Mouse (Mus musculus) MEL (cell line): ENCODE results near the gene Zer1. TPM values are rescaled to one million over a fixed set of nuclear protein-coding genes. Genes with fewer than 3 reads are reported as not detected.

ENCODE experiments used
- DNase-seq: peaks from one replicate; pipeline ENCODE4 v3.0.0; 2011; ENCODE audit warnings: low read depth, low spot score
- H3K27ac ChIP-seq: 2 replicates; pipeline ENCODE4 v1.5.1; 2012; ENCODE audit warnings: low read depth, mild to moderate bottlenecking, control low read depth, low read length, moderate library complexity; ENCODE audit not compliant: control insufficient read depth
- H3K27me3 ChIP-seq, 2 experiments: fragments of 150-350 bp in 1 of 2; sonication (generic) in 1 of 2; 2 replicates each; pipeline ENCODE4 v1.6.1; 2012; ENCODE audit warnings: low read length in 2 of 2, mild to moderate bottlenecking in 2 of 2, improper control_type of control experiment in 1 of 2, moderate library complexity in 1 of 2; ENCODE audit not compliant: insufficient read depth in 2 of 2, control insufficient read depth in 1 of 2
- H3K36me3 ChIP-seq, 2 experiments: 2 replicates each; pipeline ENCODE4 v1.6.1; 2012 to 2014; ENCODE audit warnings: low read length in 2 of 2, improper control_type of control experiment in 1 of 2, inconsistent platforms in 1 of 2, mild to moderate bottlenecking in 1 of 2; ENCODE audit not compliant: insufficient read depth in 2 of 2, control insufficient read depth in 1 of 2
- H3K4me1 ChIP-seq, 2 experiments: fragments of 150-350 bp in 1 of 2; sonication (generic) in 1 of 2; 2 replicates each; pipeline ENCODE4 v1.6.1; 2012; ENCODE audit warnings: low read length in 2 of 2, improper control_type of control experiment in 1 of 2, mild to moderate bottlenecking in 1 of 2; ENCODE audit not compliant: insufficient read depth in 2 of 2, control insufficient read depth in 1 of 2
- H3K4me3 ChIP-seq, 2 experiments: fragments of 150-350 bp in 1 of 2; sonication (generic) in 1 of 2; 2 replicates each; pipeline ENCODE4 v1.5.1; 2012; ENCODE audit warnings: low read depth in 2 of 2, low read length in 2 of 2, mild to moderate bottlenecking in 2 of 2, moderate library complexity in 2 of 2, control low read depth in 1 of 2, improper control_type of control experiment in 1 of 2; ENCODE audit not compliant: control insufficient read depth in 1 of 2, insufficient read depth in 1 of 2
- H3K79me2 ChIP-seq: 2 replicates; pipeline ENCODE4 v1.6.1; 2012; ENCODE audit warnings: mild to moderate bottlenecking, low read length, moderate library complexity; ENCODE audit not compliant: control insufficient read depth, poor library complexity, insufficient read depth
- H3K9ac ChIP-seq: 2 replicates; pipeline ENCODE4 v1.6.1; 2012; ENCODE audit warnings: low read depth, mild to moderate bottlenecking, control low read depth, low read length, moderate library complexity; ENCODE audit not compliant: control insufficient read depth, poor library complexity, severe bottlenecking
- H3K9me3 ChIP-seq: fragments of 150-350 bp; sonication (generic); replicated peaks from 2 replicates; pipeline ENCODE4 v1.6.1; 2012; ENCODE audit warnings: mild to moderate bottlenecking, low read length, improper control_type of control experiment, moderate library complexity; ENCODE audit not compliant: insufficient read depth
- BHLHE40 ChIP-seq: IDR thresholded peaks from 2 replicates; pipeline ENCODE4 v1.6.1; 2012; ENCODE audit warnings: low read depth, mild to moderate bottlenecking, inconsistent platforms, low read length, improper control_type of control experiment, borderline replicate concordance
- CHD2 ChIP-seq: IDR thresholded peaks from 2 replicates; pipeline ENCODE4 v1.6.1; 2011; ENCODE audit warnings: low read length, improper control_type of control experiment
- E2F4 ChIP-seq: IDR thresholded peaks from 2 replicates; pipeline ENCODE4 v1.6.1; 2011; ENCODE audit warnings: low read depth, low read length, improper control_type of control experiment, borderline replicate concordance
- ELF1 ChIP-seq: IDR thresholded peaks from 2 replicates; pipeline ENCODE4 v1.6.1; 2014; ENCODE audit warnings: low read depth, mild to moderate bottlenecking, inconsistent platforms, low read length, improper control_type of control experiment, moderate library complexity
- EP300 ChIP-seq, 2 experiments: IDR thresholded peaks; 2 replicates each; pipeline ENCODE4 v1.6.1; 2011; ENCODE audit warnings: improper control_type of control experiment in 2 of 2, low read length in 2 of 2, low read depth in 1 of 2, mild to moderate bottlenecking in 1 of 2
- JUND ChIP-seq: IDR thresholded peaks from 2 replicates; pipeline ENCODE4 v1.6.1; 2011; ENCODE audit warnings: low read depth, mild to moderate bottlenecking, improper control_type of control experiment, low read length
- MAX ChIP-seq: IDR thresholded peaks from 2 replicates; pipeline ENCODE4 v1.6.1; 2011; ENCODE audit warnings: low read length, improper control_type of control experiment
- MEF2A ChIP-seq: IDR thresholded peaks from 2 replicates; pipeline ENCODE4 v1.6.1; 2014; ENCODE audit warnings: low read depth, mild to moderate bottlenecking, inconsistent platforms, low read length, improper control_type of control experiment; ENCODE audit not compliant: poor library complexity, insufficient replicate concordance, severe bottlenecking; ENCODE audit errors: extremely low read depth
- MXI1 ChIP-seq: IDR thresholded peaks from 2 replicates; pipeline ENCODE4 v1.6.1; 2011; ENCODE audit warnings: mild to moderate bottlenecking, low read depth, low read length, improper control_type of control experiment
- MYC ChIP-seq: IDR thresholded peaks from 2 replicates; pipeline ENCODE4 v1.6.1; 2011; ENCODE audit warnings: low read depth, mild to moderate bottlenecking, low read length, improper control_type of control experiment, moderate library complexity
- POLR2A ChIP-seq, 2 experiments: IDR thresholded peaks; 2 replicates each; pipeline ENCODE4 v1.6.1; 2011 to 2012; ENCODE audit warnings: low read length in 2 of 2, mild to moderate bottlenecking in 2 of 2, control low read depth in 1 of 2, improper control_type of control experiment in 1 of 2, low read depth in 1 of 2, moderate library complexity in 1 of 2; ENCODE audit not compliant: control insufficient read depth in 1 of 2, insufficient read depth in 1 of 2, poor library complexity in 1 of 2
- POLR2AphosphoS5 ChIP-seq: IDR thresholded peaks from 2 replicates; pipeline ENCODE4 v1.6.1; 2012; ENCODE audit warnings: low read depth, borderline replicate concordance, mild to moderate bottlenecking, inconsistent platforms, low read length, moderate library complexity, mixed read lengths
- RCOR1 ChIP-seq: IDR thresholded peaks from 2 replicates; pipeline ENCODE4 v1.6.1; 2012; ENCODE audit warnings: low read depth, mild to moderate bottlenecking, inconsistent platforms, low read length, improper control_type of control experiment
- SIN3A ChIP-seq: IDR thresholded peaks from 2 replicates; pipeline ENCODE4 v1.6.1; 2012; ENCODE audit warnings: low read length, improper control_type of control experiment, inconsistent platforms
- TAL1 ChIP-seq: IDR thresholded peaks from 2 replicates; pipeline ENCODE4 v1.6.1; 2012; ENCODE audit warnings: mild to moderate bottlenecking, inconsistent platforms, low read length, moderate library complexity, mixed read lengths
- TBP ChIP-seq: IDR thresholded peaks from 2 replicates; pipeline ENCODE4 v1.8.0; 2011; ENCODE audit warnings: low read depth, low read length, improper control_type of control experiment
- TCF12 ChIP-seq: IDR thresholded peaks from 2 replicates; pipeline ENCODE4 v1.6.1; 2014; ENCODE audit warnings: low read depth, mild to moderate bottlenecking, inconsistent platforms, low read length, improper control_type of control experiment, moderate library complexity
- USF1 ChIP-seq: IDR thresholded peaks from 2 replicates; pipeline ENCODE4 v1.6.1; 2014; ENCODE audit warnings: low read depth, mild to moderate bottlenecking, inconsistent platforms, low read length, improper control_type of control experiment, moderate library complexity
- ZKSCAN1 ChIP-seq: IDR thresholded peaks from 2 replicates; pipeline ENCODE4 v1.6.1; 2012; ENCODE audit warnings: low read depth, mild to moderate bottlenecking, inconsistent platforms, low read length, improper control_type of control experiment, moderate library complexity
- ZMIZ1 ChIP-seq: IDR thresholded peaks from 2 replicates; pipeline ENCODE4 v1.6.1; 2012; ENCODE audit warnings: low read depth, mild to moderate bottlenecking, inconsistent platforms, low read length, improper control_type of control experiment, moderate library complexity
- ZNF384 ChIP-seq: IDR thresholded peaks from 2 replicates; pipeline ENCODE4 v1.6.1; 2012; ENCODE audit warnings: low read depth, mild to moderate bottlenecking, inconsistent platforms, low read length, improper control_type of control experiment
- polyA plus RNA-seq, 2 experiments: library from polyadenylated mRNA; stranded (reverse) in 1 of 2; unstranded in 1 of 2; fragments of >175 nt in 1 of 2; fragments of >200 nt in 1 of 2; gene quantifications; 2 replicates each; pipeline versions ENCODE4 v1.2.1 to v1.2.4; 2012; ENCODE audit warnings: low replicate concordance in 2 of 2, low read depth in 1 of 2; ENCODE audit not compliant: insufficient read length in 2 of 2, insufficient read depth in 1 of 2, missing spikeins in 1 of 2
- total RNA-seq: library from RNA; depleted of rRNA; stranded (reverse); fragments of 300-350 nt; gene quantifications from 2 replicates; pipeline ENCODE4 v1.2.3, GENCODE M21; 2012

Gene Zer1
- total and polyA plus RNA-seq, 3 experiments: 3.9 to 14.0 TPM; not detected in 1

DNA sequence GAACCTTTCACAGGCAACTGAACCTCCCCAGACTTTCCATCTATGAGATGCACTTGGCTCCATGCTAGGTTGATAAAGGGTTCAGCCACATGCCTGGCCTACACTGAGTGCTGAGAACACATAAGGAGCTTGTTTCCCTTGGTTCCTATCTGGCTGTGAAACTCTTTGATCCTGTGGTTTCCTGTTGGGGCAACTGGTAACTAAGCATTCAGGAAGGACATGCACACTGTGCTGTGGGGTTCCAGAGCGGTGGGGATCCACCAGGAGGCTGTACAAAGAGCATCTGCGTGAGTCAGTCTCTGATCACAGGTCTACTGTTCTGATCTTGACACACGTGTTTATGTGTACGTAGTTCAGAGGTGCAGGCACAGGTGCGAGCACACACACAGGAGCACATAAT lies 11.8 kb downstream of the Zer1 start:
- no peak for DNase-seq
- Histone ChIP-seq H3K4me3 (no peak overlapping the region), H3K36me3 (no peaks in the 10 kb centered on the region), H3K9me3 (no peaks in the 10 kb centered on the region), H3K27ac (no peak overlapping the region), H3K27me3 (no peaks in the 10 kb centered on the region), H3K4me1 (no peaks in the 10 kb centered on the region; a peak in 1 of 4 replicates), H3K79me2 (no peaks in the 10 kb centered on the region), H3K9ac (no peak overlapping the region)
- TF ChIP-seq TBP: no peak
- no peak for TF ChIP-seq ZMIZ1
- no peak for TF ChIP-seq EP300 (IDR thresholded peaks at IDR 0.05; ENCODE audit: low read depth in 1 of 2, low read length in 2 of 2)
- TF ChIP-seq USF1: no peak
- no peak for TF ChIP-seq BHLHE40
- TF ChIP-seq MYC: no peak
- no peak for TF ChIP-seq RCOR1
- no peak for TF ChIP-seq ZNF384
- no peak for TF ChIP-seq MXI1
- no peak for TF ChIP-seq TCF12
- no peak for TF ChIP-seq MAX
- no peak for TF ChIP-seq SIN3A
- no peak for TF ChIP-seq POLR2AphosphoS5
- TF ChIP-seq TAL1: no peak
- TF ChIP-seq POLR2A (IDR thresholded peaks at IDR 0.05; ENCODE audit: control insufficient read depth in 1 of 2, insufficient read depth in 1 of 2, low read depth in 1 of 2, low read length in 2 of 2, poor library complexity in 1 of 2): no peak
- TF ChIP-seq CHD2: no peak
- TF ChIP-seq E2F4: no peak
- no peak for TF ChIP-seq MEF2A
- no peak for TF ChIP-seq ZKSCAN1
- TF ChIP-seq ELF1: no peak

DNA sequence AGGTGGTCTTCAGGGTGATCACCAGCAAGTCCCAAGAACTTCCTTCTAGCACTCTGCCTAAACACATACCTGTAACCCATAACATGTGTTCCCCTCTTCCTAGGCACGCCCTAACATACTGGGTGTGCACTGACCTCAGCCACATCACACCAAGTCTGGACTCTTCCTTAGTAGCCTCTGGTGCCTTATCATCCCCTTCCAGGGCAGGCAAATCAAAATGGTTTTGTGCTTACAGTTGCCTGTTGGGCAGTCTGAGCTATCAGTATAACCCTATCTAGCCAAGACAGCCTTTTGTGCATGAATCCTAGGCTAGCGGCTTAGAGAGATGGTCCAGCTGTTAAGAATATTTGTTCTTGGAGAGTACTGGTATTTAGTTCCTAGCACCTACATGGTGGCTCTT lies 12.9 kb downstream of the Zer1 start:
- no peaks in the 10 kb centered on the region for H3K9me3 ChIP-seq
- no peaks in the 10 kb centered on the region for H3K27me3 ChIP-seq
- no peak for DNase-seq
- no peak overlapping the region for H3K4me3 ChIP-seq
- H3K9ac ChIP-seq: no peak overlapping the region
- H3K4me1 ChIP-seq: no peaks in the 10 kb centered on the region; a peak in 1 of 4 replicates
- no peaks in the 10 kb centered on the region for H3K79me2 ChIP-seq
- H3K27ac ChIP-seq: no peak overlapping the region
- no peaks in the 10 kb centered on the region for H3K36me3 ChIP-seq
- no peak for TF ChIP-seq JUND
- peak in 1 of 2 experiments; percentile 27; a peak in 1 of 4 replicates for TF ChIP-seq EP300 (IDR thresholded peaks at IDR 0.05; ENCODE audit: low read depth in 1 of 2, low read length in 2 of 2)
- TF ChIP-seq TAL1: peak; percentile 46
